In genomic region chr9:118606148-118606816, GRCm38 (mm10) we compare ENCODE assay signal across 8 mouse cellular contexts. TPM values are rescaled to one million over a fixed set of nuclear protein-coding genes. Genes with fewer than 3 reads are reported as not detected.
A peak's percentile ranks its signal among the peaks of the same experiment; 100 is the strongest.
DNase-seq lines count a peak whose midpoint lies in the region; ATAC-seq lines count a peak whose summit lies in the region.

Gene Itga9, plus strand, starts transcription at chr9:118606690.

- peak within 1 kb of the TSS; percentile 86 for H3K9ac ChIP-seq in embryonic facial prominence, embryonic 15.5 days
- H3K9ac ChIP-seq in heart, embryonic 12.5 days, result peak within 1 kb of the TSS; percentile 89
- H3K9ac ChIP-seq in kidney, embryonic 15.5 days, result peak within 1 kb of the TSS; percentile 96
- peak within 1 kb of the TSS; percentile 69 for H3K9ac ChIP-seq in liver, embryonic 13.5 days
- H3K9ac ChIP-seq in stomach, embryonic 14.5 days (replicated peaks; ENCODE audit: low read depth, low read length), result peak within 1 kb of the TSS; percentile 93

- no peaks in the 10 kb centered on the region for H3K27me3 ChIP-seq in embryonic facial prominence, embryonic 15.5 days
- peaks cover 35% of the 10 kb centered on the region for H3K27me3 ChIP-seq in heart, embryonic 12.5 days (replicated peaks)
- H3K27me3 ChIP-seq in kidney, embryonic 15.5 days, result no peaks in the 10 kb centered on the region
- H3K27me3 ChIP-seq in liver, embryonic 13.5 days, result peaks cover 58% of the 10 kb centered on the region
- no peaks in the 10 kb centered on the region for H3K27me3 ChIP-seq in stomach, embryonic 14.5 days (ENCODE audit: control insufficient read depth, insufficient read depth, low read length)

- no peaks in the 10 kb centered on the region for H3K9me3 ChIP-seq in embryonic facial prominence, embryonic 15.5 days (replicated peaks)
- no peaks in the 10 kb centered on the region for H3K9me3 ChIP-seq in heart, embryonic 12.5 days (replicated peaks)
- H3K9me3 ChIP-seq in kidney, embryonic 15.5 days (replicated peaks), result no peaks in the 10 kb centered on the region
- no peaks in the 10 kb centered on the region for H3K9me3 ChIP-seq in liver, embryonic 13.5 days (replicated peaks)
- H3K9me3 ChIP-seq in stomach, embryonic 14.5 days (ENCODE audit: control insufficient read depth, low read depth, low read length), result no peaks in the 10 kb centered on the region

- no peak for DNase-seq in cerebellum, adult 9-10 months
- peak; percentile 16 for DNase-seq in liver, embryonic 13.5 days
- peak; percentile 90 for DNase-seq in neural tube, embryonic 10.5 days (ENCODE audit: extremely low spot score, low spot score)

- H3K4me2 ChIP-seq in embryonic facial prominence, embryonic 15.5 days (replicated peaks), result peak within 1 kb of the TSS; percentile 86
- peak within 1 kb of the TSS; percentile 91 for H3K4me2 ChIP-seq in heart, embryonic 12.5 days
- H3K4me2 ChIP-seq in kidney, embryonic 15.5 days, result peak within 1 kb of the TSS; percentile 87
- H3K4me2 ChIP-seq in liver, embryonic 13.5 days, result peak within 1 kb of the TSS; percentile 73
- peak within 1 kb of the TSS; percentile 78 for H3K4me2 ChIP-seq in stomach, embryonic 14.5 days (replicated peaks; ENCODE audit: low read depth, low read length)

- H3K4me3 ChIP-seq in embryonic facial prominence, embryonic 15.5 days (replicated peaks), result peak within 1 kb of the TSS; percentile 78
- H3K4me3 ChIP-seq in heart, embryonic 12.5 days, result peak within 1 kb of the TSS; percentile 70
- peak within 1 kb of the TSS; percentile 84 for H3K4me3 ChIP-seq in kidney, embryonic 15.5 days (replicated peaks)
- peak within 1 kb of the TSS; percentile 62 for H3K4me3 ChIP-seq in liver, embryonic 13.5 days (replicated peaks)
- peak within 1 kb of the TSS; percentile 53 for H3K4me3 ChIP-seq in stomach, embryonic 14.5 days (ENCODE audit: low read depth, low read length)

- peak; percentile 36; the same call in 1 of the 2 replicates for ATAC-seq in cerebellum, adult (ENCODE audit: insufficient number of reproducible peaks, low FRiP score, low TSS enrichment)
- ATAC-seq in embryonic facial prominence, embryonic 15.5 days (ENCODE audit: insufficient number of reproducible peaks, low FRiP score, low TSS enrichment, low read depth), result peak; percentile 83
- ATAC-seq in heart, embryonic 12.5 days (ENCODE audit: insufficient number of reproducible peaks, low FRiP score), result peak; percentile 77
- peak; percentile 85 for ATAC-seq in kidney, embryonic 15.5 days (replicated peaks; ENCODE audit: low FRiP score)
- peak; percentile 70 for ATAC-seq in liver, embryonic 13.5 days (ENCODE audit: low read depth)
- ATAC-seq in stomach, embryonic 14.5 days (ENCODE audit: insufficient number of reproducible peaks, insufficient read depth, low FRiP score, low read depth), result peak; percentile 85

- no peaks in the 10 kb centered on the region for H3K36me3 ChIP-seq in embryonic facial prominence, embryonic 15.5 days
- H3K36me3 ChIP-seq in heart, embryonic 12.5 days, result no peaks in the 10 kb centered on the region
- no peaks in the 10 kb centered on the region for H3K36me3 ChIP-seq in kidney, embryonic 15.5 days
- no peaks in the 10 kb centered on the region for H3K36me3 ChIP-seq in liver, embryonic 13.5 days
- H3K36me3 ChIP-seq in stomach, embryonic 14.5 days (ENCODE audit: control insufficient read depth, insufficient read depth, low read length), result no peaks in the 10 kb centered on the region

- peaks cover 38% of the 10 kb centered on the region for H3K4me1 ChIP-seq in embryonic facial prominence, embryonic 15.5 days
- peaks cover 55% of the 10 kb centered on the region for H3K4me1 ChIP-seq in heart, embryonic 12.5 days (replicated peaks)
- H3K4me1 ChIP-seq in kidney, embryonic 15.5 days, result peaks cover 50% of the 10 kb centered on the region
- H3K4me1 ChIP-seq in liver, embryonic 13.5 days (replicated peaks), result peaks cover 7% of the 10 kb centered on the region
- peaks cover 10% of the 10 kb centered on the region; the same call in 1 of the 2 replicates for H3K4me1 ChIP-seq in stomach, embryonic 14.5 days (ENCODE audit: control insufficient read depth, insufficient read depth, low read length)

- peak within 1 kb of the TSS; percentile 78 for H3K27ac ChIP-seq in embryonic facial prominence, embryonic 15.5 days (replicated peaks)
- H3K27ac ChIP-seq in heart, embryonic 12.5 days (ENCODE audit: poor library complexity, severe bottlenecking), result no peak within 1 kb of the TSS; the same call in 1 of the 2 replicates
- peak within 1 kb of the TSS; percentile 83 for H3K27ac ChIP-seq in kidney, embryonic 15.5 days
- no peak within 1 kb of the TSS; the same call in none of the 2 replicates for H3K27ac ChIP-seq in liver, embryonic 13.5 days
- peak within 1 kb of the TSS; percentile 64; the same call in 1 of the 2 replicates for H3K27ac ChIP-seq in stomach, embryonic 14.5 days (ENCODE audit: low read length)

- WGBS in embryonic facial prominence, embryonic 15.5 days, result 7% methylated on average over 42 of the region's 42 CpGs
- 10% methylated on average over 41 of the region's 42 CpGs for WGBS in heart, embryonic 12.5 days
- WGBS in kidney, embryonic 15.5 days, result 9% methylated on average over 42 of the region's 42 CpGs
- WGBS in liver, embryonic 13.5 days (ENCODE audit: insufficient replicate concordance), result 9% methylated on average over 41 of the region's 42 CpGs
- WGBS in stomach, embryonic 14.5 days, result 10% methylated on average over 36 of the region's 42 CpGs

RNA-seq across cellular contexts. Expression of gene Itga9, which starts in this region (rescaled TPM):
- 14.7 and 16.1 TPM in 2 replicates for polyA plus RNA-seq in embryonic facial prominence, embryonic 15.5 days (2015; fragmentation: Nextera tagmentation; extraction: Ambion mirVana)
- polyA plus RNA-seq in heart, embryonic 12.5 days (2016; fragmentation: Nextera tagmentation; extraction: Ambion mirVana), result 20.2 and 21.0 TPM in 2 replicates
- 25.8 and 26.1 TPM in 2 replicates for polyA plus RNA-seq in kidney, embryonic 15.5 days (2015; fragmentation: Nextera tagmentation; extraction: Ambion mirVana)
- 2.2 and 2.5 TPM in 2 replicates for polyA plus RNA-seq in liver, embryonic 13.5 days (2015; fragmentation: Nextera tagmentation; extraction: Ambion mirVana)
- 14.3 and 16.1 TPM in 2 replicates for polyA plus RNA-seq in stomach, embryonic 14.5 days (2014; fragmentation: Nextera tagmentation; extraction: Ambion mirVana)

Comparison
In these comparisons a context has a peak if more than half of its experiments do, and no peak if none do; other contexts are left out.
1. H3K27ac ChIP-seq: peak in embryonic facial prominence, embryonic 15.5 days (single experiment), kidney, embryonic 15.5 days (single experiment) and stomach, embryonic 14.5 days (single experiment); none in heart, embryonic 12.5 days (single experiment) and liver, embryonic 13.5 days (single experiment).
2. Peak in every context shown above with its lines, with median percentiles within 50 percentile points of each other: ATAC-seq, H3K4me2 ChIP-seq, H3K4me3 ChIP-seq and H3K9ac ChIP-seq.